Mouse (Mus musculus) lung, postnatal 0 days (tissue): ENCODE data around the gene Rps6ka5. TPM values are rescaled to one million over a fixed set of nuclear protein-coding genes. Genes with fewer than 3 reads are reported as not detected.

Source experiments
- ATAC-seq: fragments of 200-750 bp; cut with Nextera tagmentation; 2 replicates; pipeline ENCODE4 v1.8.0; 2017; ENCODE audit warnings: moderate library complexity
- DNase-seq: peaks from one replicate; pipeline ENCODE4 v3.0.0-alpha.2; 2016; ENCODE audit warnings: low spot score
- H3K27ac ChIP-seq: fragments of 300-500 bp; sonication (generic); 2 replicates; pipeline ENCODE4 v1.5.1; 2014; ENCODE audit warnings: antibody characterized with exemption, mild to moderate bottlenecking, low read length, mixed read lengths
- H3K27me3 ChIP-seq: fragments of 300-500 bp; sonication (generic); replicated peaks from 2 replicates; pipeline ENCODE4 v1.6.1; 2014; ENCODE audit warnings: low read length, mixed read lengths; ENCODE audit not compliant: insufficient read depth
- H3K36me3 ChIP-seq: fragments of 300-500 bp; sonication (generic); 2 replicates; pipeline ENCODE4 v1.6.1; 2014; ENCODE audit warnings: low read length, mixed read lengths; ENCODE audit not compliant: insufficient read depth
- H3K4me1 ChIP-seq: fragments of 300-500 bp; sonication (generic); 2 replicates; pipeline ENCODE4 v1.6.1; 2014; ENCODE audit warnings: antibody characterized with exemption, low read depth, low read length, mixed read lengths; ENCODE audit not compliant: insufficient read depth
- H3K4me2 ChIP-seq: fragments of 300-500 bp; sonication (generic); replicated peaks from 2 replicates; pipeline ENCODE4 v1.6.1; 2014; ENCODE audit warnings: low read depth, mild to moderate bottlenecking, low read length, moderate library complexity, mixed read lengths
- H3K4me3 ChIP-seq: fragments of 300-500 bp; sonication (generic); 2 replicates; pipeline ENCODE4 v1.5.1; 2014; ENCODE audit warnings: low read depth, low read length
- H3K9ac ChIP-seq: fragments of 300-500 bp; sonication (generic); replicated peaks from 2 replicates; pipeline ENCODE4 v1.6.1; 2014; ENCODE audit warnings: low read depth, mild to moderate bottlenecking
- H3K9me3 ChIP-seq: fragments of 300-500 bp; sonication (generic); 2 replicates; pipeline ENCODE4 v1.6.1; 2016; ENCODE audit warnings: low read length, mixed read lengths
- CTCF ChIP-seq: IDR thresholded peaks from 2 replicates; pipeline ENCODE4 v1.5.1; 2016; ENCODE audit warnings: antibody characterized with exemption, mild to moderate bottlenecking
- EP300 ChIP-seq: IDR thresholded peaks from 2 replicates; pipeline ENCODE4 v1.6.1; 2016; ENCODE audit warnings: antibody characterized with exemption, mild to moderate bottlenecking, control low read depth
- WGBS: fragments of 180-500 bp; shearing (Covaris S2); extraction: QIAGEN DNeasy Blood & Tissue Kit; methylation state at CpG from one replicate; pipeline ENCODE4 v1.1.7; 2014; 5-methylcytosine and 5-hydroxymethylcytosine counted together
- polyA plus RNA-seq: library from polyadenylated mRNA; unstranded; fragments of >200 nt; fragmentation: Nextera tagmentation; extraction: Ambion mirVana; gene quantifications from 2 replicates; pipeline ENCODE4 v1.2.1, GENCODE M21; 2015

Rps6ka5 gene
- polyA plus RNA-seq, 1 experiment from 2014 or later, result 2.3 TPM

DNA sequence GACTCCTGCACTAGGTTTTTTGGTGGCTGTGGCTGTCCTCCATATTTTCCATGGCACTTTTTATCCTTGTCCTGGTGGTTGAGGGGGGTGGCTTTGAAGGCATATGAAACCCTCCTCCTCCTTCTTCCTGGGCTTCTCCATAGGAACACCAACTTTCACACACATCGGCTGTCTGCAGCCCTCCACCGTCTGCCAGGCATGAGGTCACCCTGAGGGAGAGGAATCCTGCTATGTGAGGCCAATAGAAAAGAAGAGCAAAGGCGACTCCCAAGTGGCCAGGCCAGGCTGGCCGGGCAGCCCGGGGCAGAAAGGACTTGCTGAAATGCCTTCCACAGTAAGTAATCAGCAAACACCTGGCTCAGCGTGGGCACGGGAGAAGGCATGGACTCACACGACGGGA, 214.1 kb downstream of the Rps6ka5 start:
- WGBS, result 62% methylated on average over 9 of the region's 9 CpGs
- H3K4me3 ChIP-seq, result no peak overlapping the region
- ATAC-seq, result no peak; the same call in 1 of the 2 replicates
- no peaks in the 10 kb centered on the region for H3K9me3 ChIP-seq
- H3K4me1 ChIP-seq, result no peaks in the 10 kb centered on the region
- H3K27ac ChIP-seq, result no peak overlapping the region
- no peaks in the 10 kb centered on the region for H3K36me3 ChIP-seq
- H3K4me2 ChIP-seq, result no peak overlapping the region
- TF ChIP-seq EP300 (no peak), CTCF (no peak)
- no peak for DNase-seq
- H3K9ac ChIP-seq, result no peak overlapping the region
- no peaks in the 10 kb centered on the region for H3K27me3 ChIP-seq

DNA sequence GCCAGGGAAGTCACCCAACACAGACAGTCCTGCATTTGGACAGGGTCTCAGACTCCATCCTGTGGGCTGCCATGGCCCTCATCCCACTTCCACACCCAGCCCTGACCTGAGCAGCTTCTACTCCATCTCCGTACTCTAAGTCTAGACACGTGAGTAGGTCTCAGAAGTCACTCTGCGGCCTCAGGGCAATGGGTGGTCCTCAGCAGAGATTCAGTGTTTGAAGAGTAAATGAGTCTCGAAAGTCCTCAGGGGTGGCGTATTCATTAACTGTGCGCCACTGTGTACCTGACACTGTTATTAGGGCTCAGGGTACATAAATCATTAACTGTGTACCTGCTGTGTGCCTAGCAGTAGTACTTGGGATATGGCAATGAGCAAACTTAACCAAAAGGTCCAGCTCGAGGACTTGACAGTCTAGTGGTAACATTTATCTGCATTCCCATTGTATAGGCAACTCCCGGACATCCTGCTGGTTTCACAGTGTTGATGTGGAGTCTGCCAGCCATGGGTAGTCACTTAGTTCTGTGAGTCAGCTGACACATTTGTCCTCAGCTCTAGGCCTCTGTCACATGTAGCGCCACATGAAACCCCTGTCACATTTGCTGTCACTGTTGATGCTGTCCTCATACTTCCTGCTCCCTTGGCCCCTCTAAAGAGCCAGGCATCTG, 217.0 kb downstream of the Rps6ka5 start:
- TF ChIP-seq EP300, result no peak
- TF ChIP-seq CTCF, result no peak
- Histone ChIP-seq H3K36me3 (no peaks in the 10 kb centered on the region), H3K9me3 (no peaks in the 10 kb centered on the region), H3K9ac (no peak overlapping the region), H3K27ac (no peak overlapping the region), H3K4me2 (no peak overlapping the region), H3K27me3 (no peaks in the 10 kb centered on the region), H3K4me3 (no peak overlapping the region), H3K4me1 (no peaks in the 10 kb centered on the region)
- DNase-seq (no peak), ATAC-seq (0 out of 2 replicates have a peak, but pooled peaks have one; percentile 16)
- 73% methylated on average over 9 of the region's 9 CpGs for WGBS

DNA sequence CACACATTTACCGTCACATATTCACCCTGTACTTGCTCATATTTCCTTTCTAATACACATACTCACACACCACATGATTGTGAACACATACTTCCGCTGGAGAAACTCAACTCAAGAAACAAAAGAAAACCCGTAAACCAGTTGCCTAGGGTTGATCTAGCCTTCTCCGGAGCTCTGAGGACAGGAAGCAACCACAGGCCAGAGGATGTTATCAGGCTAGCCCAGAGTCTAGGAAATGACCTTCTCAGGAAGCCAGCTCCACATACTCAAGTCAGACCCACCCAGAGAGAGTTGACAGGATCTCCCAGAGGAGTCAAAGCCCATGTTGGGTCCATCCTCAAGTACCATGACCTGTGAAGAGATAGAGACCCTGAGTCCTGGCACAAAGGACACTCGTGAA, 218.1 kb downstream of the Rps6ka5 start:
- Histone ChIP-seq H3K36me3 (no peaks in the 10 kb centered on the region), H3K4me1 (no peaks in the 10 kb centered on the region), H3K27ac (no peak overlapping the region; the same call in 1 of the 2 replicates), H3K4me3 (no peak overlapping the region), H3K4me2 (no peak overlapping the region), H3K9ac (no peak overlapping the region), H3K27me3 (no peaks in the 10 kb centered on the region), H3K9me3 (no peaks in the 10 kb centered on the region)
- WGBS, result 68% methylated on average over 5 of the region's 5 CpGs
- ATAC-seq, result peak; percentile 63
- no peak for DNase-seq
- TF ChIP-seq EP300 (peak; percentile 31; the same call in 1 of the 2 replicates), CTCF (no peak)

DNA sequence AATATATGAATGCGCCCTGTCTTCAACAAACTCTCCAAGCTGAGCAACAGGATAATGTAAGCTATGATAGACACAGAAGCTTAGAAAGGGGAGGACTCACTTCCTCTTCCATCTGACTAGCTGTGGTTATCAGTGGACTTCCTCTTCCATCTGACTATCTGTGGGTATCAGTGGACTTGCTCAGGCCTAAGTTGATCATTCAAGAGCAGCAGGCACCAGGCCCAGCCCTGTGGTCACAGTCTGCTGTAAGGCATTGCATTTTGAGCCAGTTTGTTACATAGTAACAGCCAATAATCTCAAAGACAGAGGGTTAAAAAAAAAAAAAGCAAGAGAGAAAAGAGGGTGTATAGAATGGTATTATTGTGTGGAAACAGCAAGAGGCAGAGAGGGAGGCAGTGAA, 221.3 kb downstream of the Rps6ka5 start:
- Histone ChIP-seq H3K4me1 (peaks cover 5% of the 10 kb centered on the region; the same call in 1 of the 2 replicates), H3K4me3 (no peak overlapping the region), H3K27me3 (no peaks in the 10 kb centered on the region), H3K4me2 (no peak overlapping the region), H3K9ac (no peak overlapping the region), H3K36me3 (no peaks in the 10 kb centered on the region), H3K9me3 (no peaks in the 10 kb centered on the region), H3K27ac (no peak overlapping the region)
- TF ChIP-seq EP300 (no peak), CTCF (no peak)
- ATAC-seq, result no peak
- DNase-seq, result no peak
- WGBS, result 90% methylated on average over 1 of the region's 1 CpGs

DNA sequence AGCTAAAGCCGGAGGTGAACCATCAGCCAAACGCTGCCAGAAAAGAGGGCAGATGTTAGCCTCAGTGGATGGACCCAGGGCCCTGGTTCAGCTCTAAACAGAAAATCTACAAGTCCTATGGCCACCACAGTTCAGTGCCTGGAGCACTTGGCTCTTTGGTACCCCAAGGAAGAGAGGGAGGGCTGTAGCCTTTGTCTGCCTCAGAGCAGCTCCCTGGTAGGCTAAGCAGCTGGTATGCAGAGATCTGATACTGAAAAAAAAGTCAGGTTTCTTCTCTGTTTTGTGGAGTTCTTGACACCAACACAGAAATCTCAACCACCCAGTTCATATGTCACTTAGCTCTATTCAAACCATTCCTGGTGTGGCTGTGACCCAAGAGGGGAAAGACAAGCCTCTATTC, 222.2 kb downstream of the Rps6ka5 start:
- H3K36me3 ChIP-seq, result no peaks in the 10 kb centered on the region
- no peak for TF ChIP-seq CTCF
- TF ChIP-seq EP300, result no peak
- H3K4me3 ChIP-seq, result no peak overlapping the region
- 86% methylated on average over 2 of the region's 2 CpGs for WGBS
- no peak overlapping the region for H3K4me2 ChIP-seq
- DNase-seq (no peak), ATAC-seq (no peak)
- H3K9me3 ChIP-seq, result no peaks in the 10 kb centered on the region
- peaks cover 5% of the 10 kb centered on the region; the same call in 1 of the 2 replicates for H3K4me1 ChIP-seq
- no peaks in the 10 kb centered on the region for H3K27me3 ChIP-seq
- no peak overlapping the region for H3K27ac ChIP-seq
- no peak overlapping the region for H3K9ac ChIP-seq

DNA sequence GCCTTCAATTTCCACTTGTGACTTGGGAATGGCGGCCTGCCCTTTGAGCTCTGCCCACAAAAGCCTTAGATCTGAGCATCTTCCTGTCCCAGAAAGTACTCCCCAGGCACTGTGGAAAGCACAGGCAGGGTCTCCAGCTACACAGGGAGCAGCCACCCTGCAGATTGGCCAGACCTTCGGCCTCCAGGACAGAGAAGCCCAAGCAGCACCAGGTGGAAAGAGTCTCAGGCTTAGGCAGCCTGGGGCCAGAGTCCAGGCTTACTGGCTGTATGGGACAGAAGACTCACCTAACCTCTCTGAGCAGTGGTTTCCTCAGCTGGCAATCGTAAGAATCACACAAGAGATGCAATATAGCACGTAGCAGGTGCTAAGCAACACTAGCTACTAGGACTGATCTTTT, 223.1 kb downstream of the Rps6ka5 start:
- Histone ChIP-seq H3K27ac (no peak overlapping the region), H3K27me3 (no peaks in the 10 kb centered on the region), H3K9ac (no peak overlapping the region), H3K36me3 (no peaks in the 10 kb centered on the region), H3K9me3 (no peaks in the 10 kb centered on the region), H3K4me1 (peaks cover 5% of the 10 kb centered on the region; the same call in 1 of the 2 replicates), H3K4me2 (no peak overlapping the region), H3K4me3 (no peak overlapping the region)
- WGBS, result 87% methylated on average over 4 of the region's 4 CpGs
- no peak for TF ChIP-seq CTCF
- no peak for TF ChIP-seq EP300
- ATAC-seq (no peak), DNase-seq (no peak)
